Mouse (Mus musculus) olfactory bulb, adult 2 months (tissue): ENCODE results near the gene Pot1b.

Source experiments
- CTCF ChIP-seq: fragments of 200-500 bp; IDR thresholded peaks from 2 replicates; pipeline ENCODE4 v1.5.1; 2012; ENCODE audit warnings: low read depth, mild to moderate bottlenecking, low read length, moderate library complexity; ENCODE audit not compliant: insufficient read depth
- POLR2A ChIP-seq: fragments of 200-500 bp; IDR thresholded peaks from 2 replicates; pipeline ENCODE4 v1.6.1; 2012; ENCODE audit warnings: mild to moderate bottlenecking, low read depth, low read length, moderate library complexity; ENCODE audit not compliant: insufficient read depth

DNA sequence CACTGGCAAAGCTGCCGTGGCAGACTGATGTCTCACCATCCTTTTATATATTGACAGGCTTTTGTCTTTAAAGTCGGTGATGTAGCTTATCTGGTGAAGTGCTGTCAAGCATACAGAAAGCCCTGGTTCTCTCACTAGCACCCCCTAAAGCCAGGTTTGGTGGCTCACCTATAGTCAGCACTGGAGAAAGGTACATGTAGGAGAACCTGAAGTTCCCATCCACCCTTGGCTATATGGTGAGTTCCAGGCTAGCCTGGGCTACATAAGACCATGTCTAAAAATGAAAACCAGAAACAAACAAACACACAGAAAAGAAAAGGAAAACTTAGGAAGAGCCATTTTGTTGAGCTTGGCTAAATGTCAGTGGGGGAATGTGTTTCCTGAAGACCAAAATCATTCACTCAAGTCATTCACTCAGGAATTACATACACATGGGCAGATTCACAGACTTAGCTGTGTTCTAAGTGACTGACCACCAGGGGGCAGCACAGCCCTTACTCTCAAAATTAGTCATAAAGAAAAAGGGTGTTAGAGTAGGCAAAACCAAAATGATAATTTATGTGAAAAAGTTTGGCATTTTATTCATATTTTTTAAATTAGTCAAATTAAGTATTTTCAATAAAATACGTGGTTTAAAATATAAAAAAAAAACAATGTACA, 10.1 kb downstream of the Pot1b start:
- TF ChIP-seq POLR2A (no peak), CTCF (no peak)
